In the genomic region with DNA sequence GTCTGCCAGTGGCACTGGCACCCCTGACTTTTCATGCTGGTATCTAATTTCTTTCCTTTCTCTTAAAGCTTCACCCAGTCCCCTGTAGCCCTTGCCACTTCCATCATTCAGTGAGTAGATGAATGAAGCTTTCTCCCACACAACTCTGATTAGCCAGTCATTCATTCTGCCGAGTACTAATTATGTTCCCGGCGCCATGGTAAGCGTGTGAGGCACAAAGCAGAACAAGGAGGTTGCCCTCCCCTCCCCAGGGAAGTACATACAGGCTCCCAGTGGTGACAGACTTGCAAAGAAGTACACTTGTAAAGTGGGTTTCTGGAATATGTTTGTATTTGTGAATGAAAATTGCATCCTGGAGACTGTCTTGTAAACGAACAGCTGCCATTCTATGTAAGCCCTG, we compare ENCODE assay signal across 18 mouse cellular contexts.
DNase-seq lines count a peak whose midpoint lies in the region; ATAC-seq and TF ChIP-seq lines count a peak whose summit lies in the region.
"Had no signal": no experiment of that assay in that cellular context is flagged by ENCODE, and none has a peak within 500 bp of the region (broad histone marks: within the 10 kb centered on the region; RNA-seq: fewer than 3 reads in every experiment).

No protein-coding gene starts in this region.

- H3K27ac ChIP-seq in layer of hippocampus, adult 2 months, result 0 out of 2 replicates have a peak overlapping the region, but pooled peaks have one; percentile 2
- no peak overlapping the region for H3K27ac ChIP-seq in forebrain, embryonic 11.5 days (ENCODE audit: low read depth, low read length)
- 0 out of 2 replicates have a peak overlapping the region, but pooled peaks have one; percentile 21 for H3K27ac ChIP-seq in hindbrain, embryonic 14.5 days
- H3K27ac ChIP-seq in kidney, embryonic 16.5 days (ENCODE audit: low read length), result no peak overlapping the region
- H3K27ac ChIP-seq: embryonic facial prominence, embryonic 15.5 days; heart, embryonic 13.5 days; liver, embryonic 14.5 days; stomach, embryonic 15.5 days had no signal

- WGBS in forebrain, embryonic 11.5 days, result 30% methylated on average over 5 of the region's 5 CpGs
- 24% methylated on average over 5 of the region's 5 CpGs for WGBS in hindbrain, embryonic 14.5 days
- WGBS in kidney, embryonic 16.5 days, result 79% methylated on average over 5 of the region's 5 CpGs

- TF ChIP-seq CTCF in layer of hippocampus, adult 2 months (conservative IDR thresholded peaks at IDR 0.05), result no peak

- ATAC-seq in forebrain, embryonic 11.5 days (replicated peaks; ENCODE audit: low FRiP score), result peak; percentile 86
- ATAC-seq in hindbrain, embryonic 14.5 days (ENCODE audit: low FRiP score), result peak; percentile 59; the same call in 1 of the 2 replicates
- ATAC-seq in kidney, embryonic 16.5 days (ENCODE audit: low FRiP score, low TSS enrichment), result no peak

- no peaks in the 10 kb centered on the region for H3K36me3 ChIP-seq in forebrain, embryonic 11.5 days (ENCODE audit: control insufficient read depth, insufficient read depth, low read length)
- H3K36me3 ChIP-seq in hindbrain, embryonic 14.5 days (replicated peaks; ENCODE audit: control insufficient read depth, insufficient read depth), result no peaks in the 10 kb centered on the region
- no peaks in the 10 kb centered on the region for H3K36me3 ChIP-seq in kidney, embryonic 16.5 days (ENCODE audit: insufficient read depth, low read length)
- H3K36me3 ChIP-seq: embryonic facial prominence, embryonic 15.5 days; heart, embryonic 13.5 days; stomach, embryonic 15.5 days had no signal

- H3K9ac ChIP-seq in forebrain, embryonic 11.5 days (ENCODE audit: low read length), result no peak overlapping the region
- no peak overlapping the region for H3K9ac ChIP-seq in hindbrain, embryonic 14.5 days
- H3K9ac ChIP-seq in kidney, embryonic 16.5 days (replicated peaks; ENCODE audit: low read length), result no peak overlapping the region
- H3K9ac ChIP-seq: embryonic facial prominence, embryonic 15.5 days; heart, embryonic 13.5 days; liver, embryonic 14.5 days; stomach, embryonic 15.5 days had no signal

- H3K4me3 ChIP-seq in layer of hippocampus, adult 2 months, result no peak overlapping the region
- H3K4me3 ChIP-seq in forebrain, embryonic 11.5 days (ENCODE audit: low read depth, low read length), result no peak overlapping the region
- no peak overlapping the region for H3K4me3 ChIP-seq in hindbrain, embryonic 14.5 days (replicated peaks; ENCODE audit: low read length)
- H3K4me3 ChIP-seq in kidney, embryonic 16.5 days (ENCODE audit: low read length), result no peak overlapping the region
- H3K4me3 ChIP-seq: embryonic facial prominence, embryonic 15.5 days; heart, embryonic 13.5 days; stomach, embryonic 15.5 days had no signal

- no peaks in the 10 kb centered on the region for H3K9me3 ChIP-seq in forebrain, embryonic 11.5 days (ENCODE audit: control insufficient read depth, low read length)
- H3K9me3 ChIP-seq in hindbrain, embryonic 14.5 days (ENCODE audit: control insufficient read depth, low read length), result no peaks in the 10 kb centered on the region
- H3K9me3 ChIP-seq in kidney, embryonic 16.5 days (ENCODE audit: low read length), result no peaks in the 10 kb centered on the region
- H3K9me3 ChIP-seq: embryonic facial prominence, embryonic 15.5 days; heart, embryonic 13.5 days; stomach, embryonic 15.5 days had no signal

- no peak overlapping the region for H3K4me2 ChIP-seq in forebrain, embryonic 11.5 days (ENCODE audit: low read depth, low read length, severe bottlenecking)
- H3K4me2 ChIP-seq in hindbrain, embryonic 14.5 days (replicated peaks), result 0 out of 2 replicates have a peak overlapping the region, but pooled peaks have one; percentile 12
- no peak overlapping the region for H3K4me2 ChIP-seq in kidney, embryonic 16.5 days (replicated peaks; ENCODE audit: low read depth, low read length)
- H3K4me2 ChIP-seq: embryonic facial prominence, embryonic 15.5 days; heart, embryonic 13.5 days; stomach, embryonic 15.5 days had no signal

- peaks cover 7% of the 10 kb centered on the region; the same call in 1 of the 2 replicates for H3K4me1 ChIP-seq in forebrain, embryonic 11.5 days (replicated peaks; ENCODE audit: control insufficient read depth, insufficient read depth, low read length)
- H3K4me1 ChIP-seq in hindbrain, embryonic 14.5 days (replicated peaks; ENCODE audit: control insufficient read depth, insufficient read depth, low read length), result peaks cover 19% of the 10 kb centered on the region
- H3K4me1 ChIP-seq in kidney, embryonic 16.5 days (ENCODE audit: insufficient read depth, low read length), result no peaks in the 10 kb centered on the region
- H3K4me1 ChIP-seq: embryonic facial prominence, embryonic 15.5 days; heart, embryonic 13.5 days; stomach, embryonic 15.5 days had no signal

- no peaks in the 10 kb centered on the region for H3K27me3 ChIP-seq in forebrain, embryonic 11.5 days (ENCODE audit: control insufficient read depth, insufficient read depth, low read length)
- no peaks in the 10 kb centered on the region for H3K27me3 ChIP-seq in hindbrain, embryonic 14.5 days (ENCODE audit: control insufficient read depth, insufficient read depth, low read length)
- H3K27me3 ChIP-seq in kidney, embryonic 16.5 days (ENCODE audit: insufficient read depth, low read length), result no peaks in the 10 kb centered on the region
- H3K27me3 ChIP-seq: embryonic facial prominence, embryonic 15.5 days; heart, embryonic 13.5 days; stomach, embryonic 15.5 days had no signal

- peak in 1 of 2 experiments; percentile 32 for DNase-seq in layer of hippocampus, adult 2 months (ENCODE audit: low spot score in 2 of 2)
- no peak for DNase-seq in layer of hippocampus, postnatal 25 days (ENCODE audit: extremely low spot score in 1 of 2, low spot score in 1 of 2)
- peak; percentile 49 for DNase-seq in brain, adult 2 months (ENCODE audit: low read depth, low spot score)
- DNase-seq in forebrain, embryonic 11.5 days (ENCODE audit: low spot score), result peak; percentile 66
- DNase-seq in hindbrain, embryonic 14.5 days (ENCODE audit: low spot score), result no peak
- DNase-seq in cerebellum, postnatal 36 days, result no peak
- no peak for DNase-seq in MN1 (ENCODE audit: low spot score)
- DNase-seq: adrenal gland, adult 2 months; cerebellum, adult 9-10 months; kidney, adult 11 months; kidney, postnatal 14 days; lung, postnatal 14 days; spleen, adult 18-20 months had no signal

Comparison
In these comparisons a context has a peak if more than half of its experiments do, and no peak if none do; other contexts are left out.
1. DNase-seq: peak in brain, adult 2 months (single experiment) and forebrain, embryonic 11.5 days (single experiment); none in layer of hippocampus, postnatal 25 days (0 of 2), hindbrain, embryonic 14.5 days (single experiment), cerebellum, postnatal 36 days (0 of 2) and MN1 (single experiment).
2. H3K27ac ChIP-seq: peak in layer of hippocampus, adult 2 months (single experiment) and hindbrain, embryonic 14.5 days (single experiment); none in forebrain, embryonic 11.5 days (single experiment) and kidney, embryonic 16.5 days (single experiment).